Mouse (Mus musculus) forebrain, embryonic 10.5 days (tissue): Measurements from ENCODE around the gene Fat3. TPM values are rescaled to one million over a fixed set of nuclear protein-coding genes. Genes with fewer than 3 reads are reported as not detected.

Experiments used
- DNase-seq: peaks from one replicate; pipeline ENCODE4 v3.0.0-alpha.2; 2017; ENCODE audit warnings: low spot score; ENCODE audit errors: extremely low spot score
- H3K27ac ChIP-seq: fragments of 300-500 bp; sonication (generic); 2 replicates; pipeline ENCODE4 v1.5.1; 2016; ENCODE audit warnings: mild to moderate bottlenecking
- H3K27me3 ChIP-seq: fragments of 300-500 bp; sonication (generic); 2 replicates; pipeline ENCODE4 v1.6.1; 2016; ENCODE audit warnings: mild to moderate bottlenecking; ENCODE audit not compliant: poor library complexity, severe bottlenecking
- H3K36me3 ChIP-seq: fragments of 300-500 bp; sonication (generic); replicated peaks from 2 replicates; pipeline ENCODE4 v1.6.1; 2016; ENCODE audit warnings: mild to moderate bottlenecking, moderate library complexity
- H3K4me1 ChIP-seq: fragments of 300-500 bp; sonication (generic); 2 replicates; pipeline ENCODE4 v1.6.1; 2016
- H3K4me3 ChIP-seq: fragments of 300-500 bp; sonication (generic); 2 replicates; pipeline ENCODE4 v1.5.1; 2016; ENCODE audit warnings: mild to moderate bottlenecking, moderate library complexity
- H3K9me3 ChIP-seq: fragments of 300-500 bp; sonication (generic); 2 replicates; pipeline ENCODE4 v1.6.1; 2016; ENCODE audit warnings: mild to moderate bottlenecking, moderate library complexity
- WGBS: fragments of 180-500 bp; shearing (Covaris S2); methylation state at CpG from one replicate; pipeline ENCODE4 v1.1.7; 2016; 5-methylcytosine and 5-hydroxymethylcytosine counted together
- polyA plus RNA-seq: library from polyadenylated mRNA; unstranded; fragments of >200 nt; fragmentation: Nextera tagmentation; extraction: Ambion mirVana; gene quantifications from 2 replicates; pipeline ENCODE4 v1.2.1, GENCODE M21; 2016

Fat3 gene
- polyA plus RNA-seq, 1 experiment from 2014 or later, result 5.2 TPM

- Histone ChIP-seq H3K4me1 (no peaks in the 10 kb centered on the region), H3K27me3 (no peaks in the 10 kb centered on the region), H3K36me3 (no peaks in the 10 kb centered on the region; the same call in 1 of the 2 replicates), H3K27ac (no peak overlapping the region), H3K9me3 (no peaks in the 10 kb centered on the region), H3K4me3 (no peak overlapping the region)
- no peak for DNase-seq
- 87% methylated on average over 5 of the region's 5 CpGs for WGBS
Observed at GRCm38 (mm10) chr9:15927378-15928083, 573.6 kb downstream of the Fat3 start.

- no peak overlapping the region for H3K27ac ChIP-seq
- no peaks in the 10 kb centered on the region for H3K9me3 ChIP-seq
- no peaks in the 10 kb centered on the region for H3K4me1 ChIP-seq
- H3K36me3 ChIP-seq, result no peaks in the 10 kb centered on the region; the same call in 1 of the 2 replicates
- H3K27me3 ChIP-seq, result no peaks in the 10 kb centered on the region
- WGBS, result 91% methylated on average over 5 of the region's 5 CpGs
- DNase-seq, result no peak
- no peak overlapping the region for H3K4me3 ChIP-seq
Observed at GRCm38 (mm10) chr9:15925237-15925636, 575.8 kb downstream of the Fat3 start.

- Histone ChIP-seq H3K9me3 (no peaks in the 10 kb centered on the region), H3K27me3 (no peaks in the 10 kb centered on the region), H3K4me1 (no peaks in the 10 kb centered on the region), H3K27ac (no peak overlapping the region), H3K36me3 (peaks cover 8% of the 10 kb centered on the region; the same call in 1 of the 2 replicates), H3K4me3 (no peak overlapping the region)
- 91% methylated on average over 4 of the region's 4 CpGs for WGBS
- DNase-seq, result no peak
Observed at GRCm38 (mm10) chr9:15920271-15920670, 580.8 kb downstream of the Fat3 start.

GRCm38 (mm10) chr9:15919373-15920005 lies 581.6 kb downstream of the Fat3 start:
- H3K4me3 ChIP-seq, result no peak overlapping the region
- no peaks in the 10 kb centered on the region for H3K9me3 ChIP-seq
- DNase-seq, result no peak
- H3K27ac ChIP-seq, result no peak overlapping the region
- 70% methylated on average over 5 of the region's 5 CpGs for WGBS
- no peaks in the 10 kb centered on the region for H3K4me1 ChIP-seq
- H3K27me3 ChIP-seq, result no peaks in the 10 kb centered on the region
- H3K36me3 ChIP-seq, result peaks cover 14% of the 10 kb centered on the region

- peaks cover 14% of the 10 kb centered on the region for H3K36me3 ChIP-seq
- no peaks in the 10 kb centered on the region for H3K27me3 ChIP-seq
- H3K27ac ChIP-seq, result no peak overlapping the region
- H3K9me3 ChIP-seq, result no peaks in the 10 kb centered on the region
- H3K4me1 ChIP-seq, result no peaks in the 10 kb centered on the region
- no peak overlapping the region for H3K4me3 ChIP-seq
- DNase-seq, result no peak
Observed at GRCm38 (mm10) chr9:15916600-15916999, 584.5 kb downstream of the Fat3 start.

GRCm38 (mm10) chr9:15912735-15913134 lies 588.4 kb downstream of the Fat3 start:
- Histone ChIP-seq H3K4me3 (no peak overlapping the region), H3K9me3 (no peaks in the 10 kb centered on the region), H3K36me3 (peaks cover 12% of the 10 kb centered on the region), H3K27ac (no peak overlapping the region), H3K4me1 (no peaks in the 10 kb centered on the region), H3K27me3 (no peaks in the 10 kb centered on the region)
- no peak for DNase-seq
- WGBS, result 60% methylated on average over 1 of the region's 1 CpGs

GRCm38 (mm10) chr9:15909397-15910113 lies 591.5 kb downstream of the Fat3 start:
- Histone ChIP-seq H3K4me1 (no peaks in the 10 kb centered on the region), H3K9me3 (no peaks in the 10 kb centered on the region), H3K4me3 (no peak overlapping the region), H3K27ac (no peak overlapping the region), H3K36me3 (no peaks in the 10 kb centered on the region), H3K27me3 (no peaks in the 10 kb centered on the region)
- WGBS, result 74% methylated on average over 2 of the region's 2 CpGs
- no peak for DNase-seq

GRCm38 (mm10) chr9:15903948-15904750 lies 596.9 kb downstream of the Fat3 start:
- Histone ChIP-seq H3K27ac (no peak overlapping the region), H3K4me3 (no peak overlapping the region), H3K27me3 (no peaks in the 10 kb centered on the region), H3K9me3 (no peaks in the 10 kb centered on the region), H3K4me1 (no peaks in the 10 kb centered on the region), H3K36me3 (no peaks in the 10 kb centered on the region)
- no peak for DNase-seq
- 74% methylated on average over 9 of the region's 9 CpGs for WGBS

GRCm38 (mm10) chr9:15898112-15898511 lies 603.0 kb downstream of the Fat3 start:
- no peak for DNase-seq
- WGBS, result 77% methylated on average over 2 of the region's 2 CpGs
- H3K9me3 ChIP-seq, result no peaks in the 10 kb centered on the region
- H3K27ac ChIP-seq, result no peak overlapping the region
- H3K4me3 ChIP-seq, result no peak overlapping the region
- H3K36me3 ChIP-seq, result no peaks in the 10 kb centered on the region
- no peaks in the 10 kb centered on the region for H3K27me3 ChIP-seq
- no peaks in the 10 kb centered on the region for H3K4me1 ChIP-seq

- Histone ChIP-seq H3K36me3 (no peaks in the 10 kb centered on the region), H3K27me3 (no peaks in the 10 kb centered on the region), H3K4me3 (no peak overlapping the region), H3K4me1 (no peaks in the 10 kb centered on the region), H3K27ac (no peak overlapping the region), H3K9me3 (no peaks in the 10 kb centered on the region)
- 92% methylated on average over 5 of the region's 5 CpGs for WGBS
- DNase-seq, result no peak
Observed at GRCm38 (mm10) chr9:15886756-15887155, 614.3 kb downstream of the Fat3 start.

- Histone ChIP-seq H3K4me1 (no peaks in the 10 kb centered on the region), H3K36me3 (no peaks in the 10 kb centered on the region), H3K27ac (no peak overlapping the region), H3K9me3 (no peaks in the 10 kb centered on the region), H3K4me3 (no peak overlapping the region), H3K27me3 (no peaks in the 10 kb centered on the region)
- no peak for DNase-seq
Observed at GRCm38 (mm10) chr9:15880754-15881153, 620.3 kb downstream of the Fat3 start.

- peaks cover 3% of the 10 kb centered on the region; the same call in 1 of the 2 replicates for H3K27me3 ChIP-seq
- peak; percentile 25 for DNase-seq
- H3K36me3 ChIP-seq, result no peaks in the 10 kb centered on the region
- H3K4me3 ChIP-seq, result no peak overlapping the region
- 27% methylated on average over 3 of the region's 3 CpGs for WGBS
- no peaks in the 10 kb centered on the region for H3K9me3 ChIP-seq
- no peaks in the 10 kb centered on the region for H3K4me1 ChIP-seq
- H3K27ac ChIP-seq, result no peak overlapping the region
Observed at GRCm38 (mm10) chr9:15880160-15880603, 620.9 kb downstream of the Fat3 start.
